Mouse (Mus musculus): Measurements from ENCODE around the gene Fam178b. TPM values are rescaled to one million over a fixed set of nuclear protein-coding genes. Genes with fewer than 3 reads are reported as not detected.

Fam178b gene
- polyA plus RNA-seq, 1 experiment from 2014 or later, result 0.87 TPM

- ATAC-seq, result peak; percentile 68
- Histone ChIP-seq H3K9me3 (ENCODE audit: control insufficient read depth) (no peaks in the 10 kb centered on the region), H3K4me1 (replicated peaks; ENCODE audit: control insufficient read depth, insufficient read depth, low read length) (peaks cover 4% of the 10 kb centered on the region; the same call in 1 of the 2 replicates), H3K36me3 (ENCODE audit: control insufficient read depth, insufficient read depth) (peaks cover 23% of the 10 kb centered on the region), H3K9ac (ENCODE audit: low read depth, low read length) (peak overlapping the region; percentile 80), H3K4me2 (replicated peaks; ENCODE audit: low read depth) (peak overlapping the region; percentile 83), H3K27me3 (replicated peaks; ENCODE audit: control insufficient read depth, insufficient read depth, low read length) (no peaks in the 10 kb centered on the region), H3K4me3 (ENCODE audit: low read depth, low read length) (peak overlapping the region; percentile 81), H3K27ac (ENCODE audit: low read depth, low read length) (peak overlapping the region; percentile 90)
- WGBS, result under 1% methylated on average over 52 of the region's 52 CpGs
- TF ChIP-seq CTCF (IDR thresholded peaks at IDR 0.05; ENCODE audit: low read depth), result peak; percentile 93
Observed at GRCm38 (mm10) chr1:36556553-36557456, 126.2 kb downstream of the Fam178b start.

- Histone ChIP-seq H3K4me3 (ENCODE audit: low read depth, low read length) (peak overlapping the region; percentile 81), H3K4me1 (replicated peaks; ENCODE audit: control insufficient read depth, insufficient read depth, low read length) (peaks cover 4% of the 10 kb centered on the region; the same call in 1 of the 2 replicates), H3K9ac (ENCODE audit: low read depth, low read length) (peak overlapping the region; percentile 80), H3K4me2 (replicated peaks; ENCODE audit: low read depth) (peak overlapping the region; percentile 83), H3K27ac (ENCODE audit: low read depth, low read length) (peak overlapping the region; percentile 90), H3K36me3 (ENCODE audit: control insufficient read depth, insufficient read depth) (peaks cover 30% of the 10 kb centered on the region), H3K27me3 (replicated peaks; ENCODE audit: control insufficient read depth, insufficient read depth, low read length) (no peaks in the 10 kb centered on the region), H3K9me3 (ENCODE audit: control insufficient read depth) (no peaks in the 10 kb centered on the region)
- TF ChIP-seq CTCF (IDR thresholded peaks at IDR 0.05; ENCODE audit: low read depth), result peak; percentile 17; the same call in 1 of the 2 replicates
- WGBS, result 15% methylated on average over 8 of the region's 8 CpGs
- ATAC-seq, result no peak
Observed at GRCm38 (mm10) chr1:36555798-36556395, 127.1 kb downstream of the Fam178b start.

- Histone ChIP-seq H3K4me2 (replicated peaks; ENCODE audit: low read depth) (peak overlapping the region; percentile 83), H3K9ac (ENCODE audit: low read depth, low read length) (no peak overlapping the region), H3K36me3 (ENCODE audit: control insufficient read depth, insufficient read depth) (peaks cover 41% of the 10 kb centered on the region), H3K9me3 (ENCODE audit: control insufficient read depth) (no peaks in the 10 kb centered on the region), H3K4me3 (ENCODE audit: low read depth, low read length) (no peak overlapping the region), H3K4me1 (replicated peaks; ENCODE audit: control insufficient read depth, insufficient read depth, low read length) (peaks cover 4% of the 10 kb centered on the region; the same call in 1 of the 2 replicates), H3K27me3 (replicated peaks; ENCODE audit: control insufficient read depth, insufficient read depth, low read length) (no peaks in the 10 kb centered on the region), H3K27ac (ENCODE audit: low read depth, low read length) (peak overlapping the region; percentile 15; the same call in 1 of the 2 replicates)
- 74% methylated on average over 21 of the region's 21 CpGs for WGBS
- no peak for ATAC-seq
- TF ChIP-seq CTCF (IDR thresholded peaks at IDR 0.05; ENCODE audit: low read depth), result 0 out of 2 replicates have a peak, but pooled peaks have one; percentile 1
Observed at GRCm38 (mm10) chr1:36554633-36555399, 128.2 kb downstream of the Fam178b start.

- Histone ChIP-seq H3K36me3 (ENCODE audit: control insufficient read depth, insufficient read depth) (peaks cover 58% of the 10 kb centered on the region), H3K27me3 (replicated peaks; ENCODE audit: control insufficient read depth, insufficient read depth, low read length) (no peaks in the 10 kb centered on the region), H3K4me3 (ENCODE audit: low read depth, low read length) (no peak overlapping the region), H3K27ac (ENCODE audit: low read depth, low read length) (no peak overlapping the region), H3K4me1 (replicated peaks; ENCODE audit: control insufficient read depth, insufficient read depth, low read length) (peaks cover 4% of the 10 kb centered on the region; the same call in 1 of the 2 replicates), H3K9ac (ENCODE audit: low read depth, low read length) (no peak overlapping the region), H3K9me3 (ENCODE audit: control insufficient read depth) (no peaks in the 10 kb centered on the region), H3K4me2 (replicated peaks; ENCODE audit: low read depth) (no peak overlapping the region)
- TF ChIP-seq CTCF (IDR thresholded peaks at IDR 0.05; ENCODE audit: low read depth), result no peak
- WGBS, result 87% methylated on average over 16 of the region's 16 CpGs
- no peak for ATAC-seq
Observed at GRCm38 (mm10) chr1:36552506-36552905, 130.5 kb downstream of the Fam178b start.

GRCm38 (mm10) chr1:36551904-36552303 lies 131.1 kb downstream of the Fam178b start:
- H3K36me3 ChIP-seq (ENCODE audit: control insufficient read depth, insufficient read depth), result peaks cover 58% of the 10 kb centered on the region
- H3K4me1 ChIP-seq (replicated peaks; ENCODE audit: control insufficient read depth, insufficient read depth, low read length), result peaks cover 4% of the 10 kb centered on the region; the same call in 1 of the 2 replicates
- no peak for ATAC-seq
- WGBS, result 85% methylated on average over 17 of the region's 17 CpGs
- no peak overlapping the region for H3K4me3 ChIP-seq (ENCODE audit: low read depth, low read length)
- no peak overlapping the region for H3K9ac ChIP-seq (ENCODE audit: low read depth, low read length)
- H3K27ac ChIP-seq (ENCODE audit: low read depth, low read length), result no peak overlapping the region
- no peaks in the 10 kb centered on the region for H3K27me3 ChIP-seq (replicated peaks; ENCODE audit: control insufficient read depth, insufficient read depth, low read length)
- no peak overlapping the region for H3K4me2 ChIP-seq (replicated peaks; ENCODE audit: low read depth)
- 0 out of 2 replicates have a peak, but pooled peaks have one; percentile 10 for TF ChIP-seq CTCF (IDR thresholded peaks at IDR 0.05; ENCODE audit: low read depth)
- H3K9me3 ChIP-seq (ENCODE audit: control insufficient read depth), result no peaks in the 10 kb centered on the region

All from intestine, postnatal 0 days (tissue).